Mouse (Mus musculus) layer of hippocampus, adult 9-11 months (tissue): ENCODE measurements around the gene Palm.

Experiments
- DNase-seq: peaks from one replicate; pipeline ENCODE4 v3.0.0; 2022

Palm gene

GRCm38 (mm10) chr10:79773208-79773607, 20.2 kb upstream of the Palm start:
- DNase-seq: no peak

GRCm38 (mm10) chr10:79774486-79775279, 18.7 kb upstream of the Palm start:
- DNase-seq: no peak

GRCm38 (mm10) chr10:79777103-79777531, 16.3 kb upstream of the Palm start, which contains the start of gene Fstl3:
TSS of gene Fstl3 (plus strand) at chr10:79777272.
- no peak for DNase-seq

- DNase-seq: no peak
Observed at GRCm38 (mm10) chr10:79778006-79778405, 15.4 kb upstream of the Palm start.

GRCm38 (mm10) chr10:79779193-79779592, 14.2 kb upstream of the Palm start:
- DNase-seq: no peak

DNA sequence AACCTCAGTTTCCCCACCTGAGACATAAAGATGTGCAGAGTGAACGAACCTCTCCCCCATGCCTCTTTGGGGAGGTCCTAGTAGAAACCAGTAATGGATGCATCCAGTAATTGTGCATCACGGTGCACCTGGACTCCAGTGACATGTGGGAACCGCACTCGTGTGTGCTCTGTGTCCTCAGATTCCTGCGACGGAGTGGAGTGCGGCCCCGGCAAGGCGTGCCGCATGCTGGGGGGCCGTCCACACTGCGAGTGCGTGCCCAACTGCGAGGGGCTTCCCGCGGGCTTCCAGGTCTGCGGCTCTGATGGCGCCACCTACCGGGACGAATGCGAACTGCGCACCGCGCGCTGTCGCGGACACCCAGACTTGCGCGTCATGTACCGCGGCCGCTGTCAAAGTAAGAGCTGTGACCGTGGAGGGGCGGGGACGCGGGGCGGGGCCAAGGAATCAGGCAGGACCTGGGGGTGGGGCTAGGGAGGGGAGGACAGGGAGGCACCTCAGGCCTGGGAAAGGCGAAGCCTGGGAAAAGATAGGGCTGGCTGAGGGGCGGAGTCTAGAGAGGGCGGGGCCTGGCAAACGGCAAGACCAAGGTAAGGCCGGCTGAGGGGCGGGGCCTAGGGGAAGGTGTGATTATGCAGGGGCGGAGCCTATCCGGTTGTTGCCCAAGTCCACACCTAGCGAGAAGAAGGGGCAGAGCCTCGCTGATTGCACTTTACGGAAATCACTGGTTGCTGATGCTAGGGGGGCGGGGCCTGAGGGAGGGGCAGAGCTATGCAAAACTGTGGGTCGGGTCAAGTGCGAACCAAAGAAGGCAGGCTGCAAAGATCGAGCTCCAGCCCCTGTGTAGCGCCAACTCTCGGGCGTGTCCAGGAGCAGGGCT, 13.3 kb upstream of the Palm start:
- DNase-seq: peak; percentile 98

GRCm38 (mm10) chr10:79780664-79781015, 12.7 kb upstream of the Palm start:
- no peak for DNase-seq

DNA sequence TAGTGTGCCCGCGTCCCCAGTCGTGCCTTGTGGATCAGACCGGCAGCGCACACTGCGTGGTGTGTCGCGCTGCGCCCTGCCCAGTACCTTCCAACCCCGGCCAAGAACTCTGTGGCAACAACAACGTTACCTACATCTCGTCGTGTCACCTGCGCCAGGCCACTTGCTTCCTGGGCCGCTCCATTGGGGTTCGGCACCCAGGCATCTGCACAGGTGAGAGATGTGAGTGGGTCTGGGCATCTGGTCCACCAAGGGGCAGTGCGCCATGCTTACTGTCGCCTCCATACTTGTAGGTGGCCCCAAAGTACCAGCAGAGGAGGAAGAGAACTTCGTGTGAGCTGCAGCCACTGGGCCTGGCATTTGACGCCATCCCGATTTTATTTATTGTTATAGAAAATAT, 12.2 kb upstream of the Palm start:
- DNase-seq: no peak

- DNase-seq: no peak
Observed at GRCm38 (mm10) chr10:79781956-79782355, 11.4 kb upstream of the Palm start.

DNA sequence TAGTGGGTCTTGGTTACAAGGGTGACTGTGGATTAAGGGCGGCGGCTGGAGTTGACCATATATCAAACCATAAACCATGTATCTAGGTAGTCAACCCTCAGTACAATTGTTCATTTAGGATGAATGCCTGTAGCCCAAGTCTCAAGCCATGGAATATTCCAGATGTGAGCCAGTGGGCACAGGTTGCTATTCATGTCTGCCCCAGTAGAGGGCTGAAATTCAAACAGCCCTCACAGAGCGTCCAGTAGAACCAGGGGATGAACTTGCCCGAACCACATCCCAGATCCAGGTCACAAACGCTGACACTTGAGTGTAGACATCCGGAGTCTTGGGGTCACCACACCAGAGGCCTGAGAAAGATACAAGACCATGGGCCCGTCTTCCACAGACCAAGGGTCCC, 10.3 kb upstream of the Palm start:
- DNase-seq: no peak

- no peak for DNase-seq
Observed at GRCm38 (mm10) chr10:79783920-79784800, 9.2 kb upstream of the Palm start.

DNA sequence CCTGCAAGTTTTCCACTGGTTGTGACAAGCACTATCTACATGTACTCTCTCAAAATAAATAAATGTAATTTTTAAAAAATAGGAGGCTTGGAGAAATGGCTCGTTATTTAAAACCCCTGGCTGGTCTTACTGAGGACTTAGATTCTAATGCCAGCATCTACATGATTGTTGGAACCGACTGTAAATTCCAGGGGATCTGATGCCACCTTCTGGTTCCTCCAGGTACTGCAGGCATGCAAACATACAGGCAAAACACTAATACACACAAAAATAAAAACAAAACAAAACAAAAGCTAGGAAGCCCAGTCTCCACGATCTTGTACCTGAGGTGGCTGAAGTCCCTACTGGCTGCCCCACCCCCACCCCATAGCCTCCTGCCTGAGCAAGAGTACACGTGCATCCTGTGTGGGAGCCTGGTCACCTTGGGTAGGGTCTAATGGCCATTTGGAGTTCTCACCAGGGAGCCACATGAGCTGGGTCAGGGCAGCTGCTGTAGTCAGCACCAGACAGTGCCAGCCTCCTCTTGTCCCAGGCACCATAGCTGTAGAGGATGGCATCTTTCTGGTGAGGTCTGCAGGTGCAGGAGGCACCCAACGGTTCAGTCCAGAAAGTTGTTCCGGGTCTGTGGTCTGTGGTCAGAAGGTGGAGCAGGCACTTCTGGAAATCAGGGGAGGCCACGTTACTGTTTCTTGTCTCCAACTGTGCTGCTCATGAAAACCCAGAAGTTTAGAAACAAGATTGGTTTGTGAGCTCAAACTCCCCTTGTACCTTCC, 4.8 kb upstream of the Palm start:
- DNase-seq: no peak

DNA sequence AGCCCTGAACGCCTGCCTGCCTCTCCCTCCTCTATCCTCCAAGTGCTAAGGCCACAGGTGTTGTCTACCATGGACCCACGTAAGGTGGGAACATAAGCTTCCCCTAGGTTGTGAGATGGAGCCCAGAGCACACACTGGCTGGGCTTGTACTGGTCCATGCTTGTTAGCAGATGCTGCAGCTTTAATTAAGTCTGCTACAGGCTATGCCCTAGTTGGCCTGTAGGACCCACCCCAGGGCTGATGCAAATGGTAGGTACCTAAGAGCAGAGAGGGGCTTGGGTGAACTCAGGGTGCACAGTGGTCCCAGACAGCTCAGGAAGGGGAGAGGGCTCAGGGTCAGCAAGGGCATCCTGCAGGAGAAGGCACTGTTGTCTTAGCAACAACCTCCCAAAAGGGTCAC, 3.8 kb upstream of the Palm start:
- DNase-seq: no peak

GRCm38 (mm10) chr10:79790861-79791260, 2.5 kb upstream of the Palm start, which contains the start of gene Prss57:
TSS of gene Prss57 (minus strand) at chr10:79790961.
- no peak for DNase-seq

GRCm38 (mm10) chr10:79792339-79793040, 882 bp upstream of the Palm start:
- DNase-seq: no peak

- DNase-seq: peak; percentile 67
Observed at GRCm38 (mm10) chr10:79793738-79794490, 542 bp downstream of the Palm start.

GRCm38 (mm10) chr10:79794491-79794931, 1.1 kb downstream of the Palm start:
- no peak for DNase-seq

GRCm38 (mm10) chr10:79795905-79796304, 2.5 kb downstream of the Palm start:
- DNase-seq: no peak

- no peak for DNase-seq
Observed at GRCm38 (mm10) chr10:79797326-79797725, 4.0 kb downstream of the Palm start.

DNA sequence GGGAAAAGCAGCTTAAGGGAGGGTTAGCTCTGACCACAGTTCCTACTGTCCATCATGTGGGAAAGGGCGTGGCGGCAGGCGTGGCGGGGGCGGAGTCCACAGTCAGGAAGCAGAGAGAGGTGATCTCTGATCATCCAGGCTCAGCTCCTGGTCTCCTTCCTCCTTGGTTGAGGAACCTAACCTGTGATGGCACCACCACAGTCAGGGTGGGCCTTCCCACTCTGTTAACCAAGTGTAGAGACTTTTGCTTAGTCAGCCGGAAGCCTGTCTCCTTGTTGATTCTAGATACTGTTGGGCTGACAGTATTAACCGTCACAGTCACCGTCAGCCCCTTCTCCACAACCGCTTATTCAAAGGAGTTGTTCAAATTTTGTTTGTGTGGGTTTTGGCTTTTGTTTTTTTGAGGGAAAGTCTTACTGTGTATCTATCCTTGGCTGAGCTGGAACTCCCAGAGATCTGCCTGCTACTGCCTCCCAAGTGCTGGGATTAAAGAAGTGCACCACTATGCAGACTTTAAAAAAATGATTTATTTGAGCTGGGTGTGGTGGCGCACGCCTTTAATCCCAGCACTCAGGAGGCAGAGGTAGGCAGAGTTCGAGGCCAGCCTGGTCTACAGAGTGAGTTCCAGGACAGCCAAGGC, 5.0 kb downstream of the Palm start:
- DNase-seq: no peak
